In the genomic region with DNA sequence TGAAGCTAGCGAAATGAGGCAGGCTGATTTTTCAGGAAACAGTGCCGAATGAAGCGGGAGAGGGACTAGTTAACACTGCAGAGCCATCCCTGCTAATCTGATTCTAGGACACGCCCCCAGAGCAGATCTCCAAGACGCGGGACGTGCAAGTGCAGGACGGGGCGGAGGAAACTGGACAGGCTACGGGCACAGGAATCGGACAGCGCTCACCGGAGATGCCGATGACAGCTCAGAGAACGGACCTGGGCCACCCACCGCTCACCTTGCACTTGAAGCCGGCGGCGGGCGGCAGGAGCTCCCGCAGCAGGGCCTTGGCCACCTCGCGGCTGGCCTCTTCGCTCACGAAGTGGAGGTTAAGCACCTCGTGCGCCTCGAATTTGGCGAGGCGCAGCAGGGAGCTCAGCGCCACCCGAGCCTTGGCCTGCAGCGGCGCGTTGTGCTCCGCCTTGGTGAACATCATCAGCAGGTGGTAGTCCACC, we compare ENCODE assay signal across 8 mouse cellular contexts. TPM values are rescaled to one million over a fixed set of nuclear protein-coding genes. Genes with fewer than 3 reads are reported as not detected.
DNase-seq lines count a peak whose midpoint lies in the region; ATAC-seq and TF ChIP-seq lines count a peak whose summit lies in the region.

No protein-coding gene starts in this region.

- H3K36me3 ChIP-seq in thymus, adult 2 months (ENCODE audit: control insufficient read depth, insufficient read depth, low read length), result no peaks in the 10 kb centered on the region
- H3K36me3 ChIP-seq in intestine, postnatal 0 days (ENCODE audit: control insufficient read depth, insufficient read depth), result no peaks in the 10 kb centered on the region; the same call in none of the 2 replicates
- H3K36me3 ChIP-seq in limb, embryonic 13.5 days, result peaks cover 4% of the 10 kb centered on the region; the same call in 1 of the 2 replicates
- no peaks in the 10 kb centered on the region for H3K36me3 ChIP-seq in midbrain, embryonic 13.5 days

- peak overlapping the region; percentile 75 for H3K4me3 ChIP-seq in thymus, adult 2 months (ENCODE audit: control insufficient read depth, insufficient read depth, low read length)
- H3K4me3 ChIP-seq in intestine, postnatal 0 days (ENCODE audit: low read depth, low read length), result peak overlapping the region; percentile 72
- peak overlapping the region; percentile 81 for H3K4me3 ChIP-seq in limb, embryonic 13.5 days
- peak overlapping the region; percentile 82 for H3K4me3 ChIP-seq in midbrain, embryonic 13.5 days (replicated peaks)

- peak; percentile 42 for DNase-seq in thymus, adult 2 months
- DNase-seq in thymus, postnatal 14 days, result no peak
- DNase-seq in embryo, embryonic 10 days (ENCODE audit: low spot score), result peak; percentile 88
- DNase-seq in spleen, postnatal 10 days (ENCODE audit: low spot score in 2 of 2), result peak; percentile 42 to 56

- ATAC-seq in granulocyte monocyte progenitor cell, adult 5-6 weeks (replicated peaks; ENCODE audit: poor library complexity, severe bottlenecking), result peak; percentile 38; the same call in 1 of the 2 replicates
- ATAC-seq in intestine, postnatal 0 days, result peak; percentile 55
- ATAC-seq in limb, embryonic 13.5 days (ENCODE audit: low FRiP score, low read depth), result peak; percentile 50
- peak; percentile 74 for ATAC-seq in midbrain, embryonic 13.5 days

- no peak overlapping the region for H3K27ac ChIP-seq in thymus, adult 2 months (ENCODE audit: control insufficient read depth, insufficient read depth, low read length)
- H3K27ac ChIP-seq in intestine, postnatal 0 days (ENCODE audit: low read depth, low read length), result peak overlapping the region; percentile 90
- peak overlapping the region; percentile 90 for H3K27ac ChIP-seq in limb, embryonic 13.5 days
- peak overlapping the region; percentile 91 for H3K27ac ChIP-seq in midbrain, embryonic 13.5 days

- TF ChIP-seq POLR2A in thymus, adult 2 months (IDR thresholded peaks at IDR 0.05; ENCODE audit: control insufficient read depth, extremely low read depth, insufficient read depth, low read length, poor library complexity), result no peak

- under 1% methylated on average over 36 of the region's 36 CpGs for WGBS in thymus, adult 2 months
- WGBS in intestine, postnatal 0 days, result under 1% methylated on average over 34 of the region's 36 CpGs
- under 1% methylated on average over 36 of the region's 36 CpGs for WGBS in limb, embryonic 13.5 days
- WGBS in midbrain, embryonic 13.5 days, result under 1% methylated on average over 36 of the region's 36 CpGs

- no peaks in the 10 kb centered on the region for H3K9me3 ChIP-seq in intestine, postnatal 0 days (ENCODE audit: control insufficient read depth)
- H3K9me3 ChIP-seq in limb, embryonic 13.5 days, result no peaks in the 10 kb centered on the region
- no peaks in the 10 kb centered on the region for H3K9me3 ChIP-seq in midbrain, embryonic 13.5 days

- no peak for TF ChIP-seq CTCF in thymus, adult 2 months (IDR thresholded peaks at IDR 0.05; ENCODE audit: borderline replicate concordance, control insufficient read depth, extremely low read depth, insufficient read depth, low read length, poor library complexity)
- no peak for TF ChIP-seq CTCF in intestine, postnatal 0 days (IDR thresholded peaks at IDR 0.05; ENCODE audit: low read depth)

- no peaks in the 10 kb centered on the region for H3K27me3 ChIP-seq in thymus, adult 2 months (ENCODE audit: control insufficient read depth, insufficient read depth, low read length)
- H3K27me3 ChIP-seq in intestine, postnatal 0 days (replicated peaks; ENCODE audit: control insufficient read depth, insufficient read depth, low read length), result no peaks in the 10 kb centered on the region
- H3K27me3 ChIP-seq in limb, embryonic 13.5 days, result no peaks in the 10 kb centered on the region
- H3K27me3 ChIP-seq in midbrain, embryonic 13.5 days, result no peaks in the 10 kb centered on the region

- peak overlapping the region; percentile 64 for H3K9ac ChIP-seq in intestine, postnatal 0 days (ENCODE audit: low read depth, low read length)
- H3K9ac ChIP-seq in limb, embryonic 13.5 days, result peak overlapping the region; percentile 77
- peak overlapping the region; percentile 83 for H3K9ac ChIP-seq in midbrain, embryonic 13.5 days (replicated peaks)

- peak overlapping the region; percentile 95 for H3K4me2 ChIP-seq in intestine, postnatal 0 days (replicated peaks; ENCODE audit: low read depth)
- peak overlapping the region; percentile 96 for H3K4me2 ChIP-seq in limb, embryonic 13.5 days (replicated peaks)
- H3K4me2 ChIP-seq in midbrain, embryonic 13.5 days (replicated peaks), result peak overlapping the region; percentile 96

- peaks cover 12% of the 10 kb centered on the region for H3K4me1 ChIP-seq in thymus, adult 2 months (replicated peaks; ENCODE audit: control insufficient read depth, insufficient read depth, low read length)
- 0 out of 2 replicates have a peak, but pooled peaks cover 4% of the 10 kb centered on the region for H3K4me1 ChIP-seq in intestine, postnatal 0 days (replicated peaks; ENCODE audit: control insufficient read depth, insufficient read depth, low read length)
- peaks cover 14% of the 10 kb centered on the region for H3K4me1 ChIP-seq in limb, embryonic 13.5 days
- H3K4me1 ChIP-seq in midbrain, embryonic 13.5 days (replicated peaks), result peaks cover 16% of the 10 kb centered on the region

RNA-seq across cellular contexts. Expression of a gene that starts 0.6 kb away (rescaled TPM):
- polyA plus RNA-seq in thymus, adult 2 months (2012; rRNA removed), result 13.2 and 15.4 TPM in 2 replicates
- total RNA-seq in granulocyte monocyte progenitor cell, adult 5-6 weeks (2014; fragmentation: Nextera tagmentation), result 14.7 and 32.6 TPM in 2 replicates
- total RNA-seq in granulocyte monocyte progenitor cell, adult 5-6 weeks (2017), result 12.2 and 15.3 TPM in 2 replicates
- polyA plus RNA-seq in intestine, postnatal 0 days (2015; fragmentation: Nextera tagmentation; extraction: Ambion mirVana), result 14.3 and 17.1 TPM in 2 replicates
- polyA plus RNA-seq in limb, embryonic 13.5 days (2015; fragmentation: Nextera tagmentation; extraction: Ambion mirVana), result 17.9 and 18.3 TPM in 2 replicates
- polyA plus RNA-seq in midbrain, embryonic 13.5 days (2015; fragmentation: Nextera tagmentation; extraction: Ambion mirVana), result 8.5 and 8.8 TPM in 2 replicates
